ENCODE assay signal across 17 mouse cellular contexts in the genomic region with DNA sequence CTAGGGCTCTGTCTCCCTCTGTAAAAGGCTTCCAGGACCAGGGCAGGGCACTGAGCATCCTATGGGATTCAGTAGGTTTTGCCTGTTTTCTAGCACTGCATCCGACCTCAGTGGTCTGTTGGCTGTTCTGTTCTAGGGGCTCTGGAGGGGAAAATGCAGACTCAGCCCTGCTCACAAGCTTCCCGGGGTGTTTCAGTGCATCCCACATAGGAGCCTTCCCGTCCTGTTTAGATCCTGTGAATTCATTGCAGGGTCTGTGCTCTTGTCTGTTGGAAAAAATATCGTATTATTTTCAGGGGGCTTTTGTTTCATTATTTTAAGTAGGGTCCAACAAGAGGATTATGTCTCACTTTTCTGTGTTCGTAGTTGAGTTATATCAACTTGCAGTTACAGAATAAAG.
DNase-seq lines count a peak whose midpoint lies in the region; ATAC-seq and TF ChIP-seq lines count a peak whose summit lies in the region.
"Had no signal": no experiment of that assay in that cellular context is flagged by ENCODE, and none has a peak within 500 bp of the region (broad histone marks: within the 10 kb centered on the region; RNA-seq: fewer than 3 reads in every experiment).

No protein-coding gene starts in this region.

- 14% methylated on average over 5 of the region's 5 CpGs for WGBS in forebrain, embryonic 10.5 days
- 17% methylated on average over 5 of the region's 5 CpGs for WGBS in forebrain, postnatal 0 days
- WGBS in kidney, embryonic 15.5 days = 34% methylated on average over 5 of the region's 5 CpGs
- WGBS in embryonic facial prominence, embryonic 10.5 days = 27% methylated on average over 5 of the region's 5 CpGs
- WGBS in midbrain, embryonic 13.5 days = 4% methylated on average over 5 of the region's 5 CpGs

- no peaks in the 10 kb centered on the region for H3K9me3 ChIP-seq in forebrain, embryonic 10.5 days
- H3K9me3 ChIP-seq in forebrain, postnatal 0 days (ENCODE audit: low read length) = no peaks in the 10 kb centered on the region
- no peaks in the 10 kb centered on the region for H3K9me3 ChIP-seq in kidney, embryonic 15.5 days (replicated peaks)
- no peaks in the 10 kb centered on the region for H3K9me3 ChIP-seq in embryonic facial prominence, embryonic 10.5 days
- H3K9me3 ChIP-seq in midbrain, embryonic 13.5 days = no peaks in the 10 kb centered on the region
- H3K9me3 ChIP-seq: hindbrain, embryonic 15.5 days had no signal

- no peak overlapping the region for H3K9ac ChIP-seq in forebrain, postnatal 0 days
- no peak overlapping the region for H3K9ac ChIP-seq in kidney, embryonic 15.5 days
- H3K9ac ChIP-seq in midbrain, embryonic 13.5 days (replicated peaks) = peak overlapping the region; percentile 19; the same call in 1 of the 2 replicates
- H3K9ac ChIP-seq: hindbrain, embryonic 15.5 days; liver, postnatal 0 days had no signal

- H3K4me3 ChIP-seq in forebrain, embryonic 10.5 days = no peak overlapping the region
- no peak overlapping the region for H3K4me3 ChIP-seq in forebrain, postnatal 0 days (ENCODE audit: low read depth, low read length)
- no peak overlapping the region for H3K4me3 ChIP-seq in kidney, embryonic 15.5 days (replicated peaks)
- no peak overlapping the region for H3K4me3 ChIP-seq in embryonic facial prominence, embryonic 10.5 days
- H3K4me3 ChIP-seq in midbrain, embryonic 13.5 days (replicated peaks) = no peak overlapping the region
- H3K4me3 ChIP-seq: hindbrain, embryonic 15.5 days had no signal

- peaks cover 23% of the 10 kb centered on the region for H3K27me3 ChIP-seq in forebrain, embryonic 10.5 days (ENCODE audit: poor library complexity, severe bottlenecking)
- no peaks in the 10 kb centered on the region for H3K27me3 ChIP-seq in forebrain, postnatal 0 days (ENCODE audit: insufficient read depth, low read length)
- H3K27me3 ChIP-seq in kidney, embryonic 15.5 days = no peaks in the 10 kb centered on the region
- H3K27me3 ChIP-seq in embryonic facial prominence, embryonic 10.5 days (replicated peaks; ENCODE audit: low read depth, poor library complexity, severe bottlenecking) = no peaks in the 10 kb centered on the region; the same call in 1 of the 2 replicates
- no peaks in the 10 kb centered on the region; the same call in 1 of the 2 replicates for H3K27me3 ChIP-seq in midbrain, embryonic 13.5 days
- H3K27me3 ChIP-seq: hindbrain, embryonic 15.5 days had no signal

- TF ChIP-seq CTCF in forebrain, postnatal 0 days (IDR thresholded peaks at IDR 0.05; ENCODE audit: low read depth) = no peak

- peaks cover 77% of the 10 kb centered on the region for H3K4me1 ChIP-seq in forebrain, embryonic 10.5 days
- no peaks in the 10 kb centered on the region for H3K4me1 ChIP-seq in forebrain, postnatal 0 days (ENCODE audit: insufficient read depth)
- peaks cover 25% of the 10 kb centered on the region for H3K4me1 ChIP-seq in kidney, embryonic 15.5 days
- H3K4me1 ChIP-seq in embryonic facial prominence, embryonic 10.5 days = peaks cover 29% of the 10 kb centered on the region
- peaks cover 29% of the 10 kb centered on the region for H3K4me1 ChIP-seq in midbrain, embryonic 13.5 days (replicated peaks)

- no peak for DNase-seq in forebrain, embryonic 10.5 days (ENCODE audit: extremely low spot score, low spot score)
- DNase-seq in forebrain, postnatal 0 days = no peak
- no peak for DNase-seq in kidney, postnatal 10 days
- DNase-seq in embryonic facial prominence, embryonic 10.5 days (ENCODE audit: low spot score) = no peak
- DNase-seq in cerebellum, adult 11-12 months = no peak
- no peak for DNase-seq in retina, postnatal 1 day
- DNase-seq: adrenal gland, adult 8-10 months; cerebellum, adult 9-10 months; heart, postnatal 14 days; kidney, adult 18-20 months; kidney, postnatal 25 days; liver, postnatal 0 days; thymus, postnatal 14 days had no signal

- no peak for ATAC-seq in forebrain, postnatal 0 days
- no peak for ATAC-seq in kidney, embryonic 15.5 days (replicated peaks; ENCODE audit: low FRiP score)
- ATAC-seq in midbrain, embryonic 13.5 days = no peak
- ATAC-seq: liver, postnatal 0 days had no signal

- H3K27ac ChIP-seq in forebrain, embryonic 10.5 days = peak overlapping the region; percentile 75
- no peak overlapping the region for H3K27ac ChIP-seq in forebrain, postnatal 0 days (ENCODE audit: low read depth, low read length)
- peak overlapping the region; percentile 67; the same call in 1 of the 2 replicates for H3K27ac ChIP-seq in kidney, embryonic 15.5 days
- H3K27ac ChIP-seq in embryonic facial prominence, embryonic 10.5 days (replicated peaks) = peak overlapping the region; percentile 45; the same call in 1 of the 2 replicates
- peak overlapping the region; percentile 35 for H3K27ac ChIP-seq in midbrain, embryonic 13.5 days
- H3K27ac ChIP-seq: hindbrain, embryonic 15.5 days had no signal

- H3K4me2 ChIP-seq in forebrain, postnatal 0 days (ENCODE audit: low read depth) = no peak overlapping the region
- H3K4me2 ChIP-seq in kidney, embryonic 15.5 days = no peak overlapping the region
- H3K4me2 ChIP-seq in midbrain, embryonic 13.5 days (replicated peaks) = 0 out of 2 replicates have a peak overlapping the region, but pooled peaks have one; percentile 6
- H3K4me2 ChIP-seq: heart, embryonic 11.5 days; hindbrain, embryonic 15.5 days had no signal

- peaks cover 31% of the 10 kb centered on the region for H3K36me3 ChIP-seq in forebrain, embryonic 10.5 days (replicated peaks)
- H3K36me3 ChIP-seq in forebrain, postnatal 0 days (ENCODE audit: insufficient read depth) = no peaks in the 10 kb centered on the region
- no peaks in the 10 kb centered on the region for H3K36me3 ChIP-seq in kidney, embryonic 15.5 days
- H3K36me3 ChIP-seq in embryonic facial prominence, embryonic 10.5 days (replicated peaks) = peaks cover 10% of the 10 kb centered on the region
- no peaks in the 10 kb centered on the region for H3K36me3 ChIP-seq in midbrain, embryonic 13.5 days
- H3K36me3 ChIP-seq: hindbrain, embryonic 15.5 days had no signal
